Mouse (Mus musculus) heart, adult 2 months (tissue): ENCODE measurements at regions not wholly inside any gene's neighbourhood (a gene's known extent, or its start where the extent isn't known, plus 50 kb on each side); places are given as distances from the start of the nearest gene placed in this dataset.

ENCODE experiments used
- CTCF ChIP-seq: fragments of 200-600 bp; IDR thresholded peaks from 2 replicates; pipeline ENCODE4 v1.8.1; 2022; ENCODE audit warnings: antibody characterized with exemption, mild to moderate bottlenecking, moderate library complexity
- EP300 ChIP-seq: fragments of 200-500 bp; IDR thresholded peaks from 2 replicates; pipeline ENCODE4 v1.6.1; 2011; ENCODE audit warnings: low read depth, low read length, control low read depth; ENCODE audit not compliant: insufficient read depth
- POLR2A ChIP-seq: fragments of 200-500 bp; IDR thresholded peaks from 2 replicates; pipeline ENCODE4 v1.6.1; 2011; ENCODE audit warnings: mild to moderate bottlenecking, low read depth, low read length, control low read depth; ENCODE audit not compliant: insufficient read depth

DNA sequence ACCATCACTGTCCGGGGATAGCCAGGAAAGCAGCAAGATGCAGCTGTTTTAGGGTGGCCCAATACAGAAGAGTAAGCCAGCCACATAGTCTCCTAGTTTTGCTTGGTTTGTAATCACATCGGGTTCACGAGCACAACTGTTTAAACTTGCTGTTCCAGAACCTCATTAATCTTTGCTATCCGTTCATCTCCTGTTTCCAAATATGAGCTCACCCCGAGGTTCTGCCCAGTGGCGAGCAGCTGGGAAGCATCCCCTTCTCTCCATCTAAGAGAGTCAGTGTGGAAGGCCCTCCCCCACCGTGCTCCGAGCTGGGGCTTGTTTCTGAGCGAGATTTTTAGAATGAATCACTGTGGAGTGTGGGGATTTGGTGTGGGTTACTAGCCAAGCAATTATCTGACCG is 183.5 kb downstream of the Phlda1 start:
- no peak for TF ChIP-seq POLR2A
- no peak for TF ChIP-seq CTCF
- TF ChIP-seq EP300, result no peak
